In the genomic region with DNA sequence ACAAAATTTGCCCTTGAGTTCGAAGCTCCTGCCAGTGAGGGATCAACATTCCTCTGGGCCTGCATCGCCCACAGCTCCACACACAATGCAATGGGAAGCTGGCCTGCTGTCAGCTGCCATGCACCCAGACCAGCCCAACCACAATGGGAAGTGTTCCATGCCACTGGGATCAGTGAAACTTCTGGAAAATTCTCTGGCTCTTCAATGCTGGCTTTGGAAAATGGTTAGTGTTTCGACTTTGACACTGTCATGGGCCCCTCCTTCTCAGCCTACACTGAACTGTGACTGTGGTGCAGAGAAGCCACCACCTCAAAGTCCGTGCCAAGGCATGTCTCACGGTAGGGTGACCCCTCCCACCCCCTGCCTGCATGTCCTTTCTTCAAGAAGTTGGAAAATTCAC, we compare ENCODE assay signal across 19 mouse cellular contexts.
DNase-seq lines count a peak whose midpoint lies in the region; ATAC-seq and TF ChIP-seq lines count a peak whose summit lies in the region.
"Had no signal": no experiment of that assay in that cellular context is flagged by ENCODE, and none has a peak within 500 bp of the region (broad histone marks: within the 10 kb centered on the region; RNA-seq: fewer than 3 reads in every experiment).

No protein-coding gene starts in this region.

- ATAC-seq in heart, postnatal 0 days (ENCODE audit: insufficient read depth, low read depth) = peak; percentile 39; the same call in 1 of the 2 replicates
- ATAC-seq in stomach, embryonic 16.5 days (ENCODE audit: insufficient read depth, low FRiP score) = no peak
- ATAC-seq: activated CD4-positive, CD25-positive, alpha-beta regulatory T cell, adult 4 months; CD4-positive, CD25-positive, alpha-beta regulatory T cell, adult 4 months; intestine, postnatal 0 days; liver, embryonic 12.5 days; lung, postnatal 0 days had no signal

- no peak for DNase-seq in heart, postnatal 0 days (ENCODE audit: low spot score)
- no peak for DNase-seq in heart, postnatal 14 days
- DNase-seq in NIH3T3 (ENCODE audit: low read depth) (peak; percentile 43), MN1 (ENCODE audit: low spot score) (no peak)
- DNase-seq in kidney, adult 9 months = peak; percentile 70
- DNase-seq in urinary bladder, postnatal 25 days (ENCODE audit: low spot score) = no peak
- DNase-seq: adrenal gland, postnatal 36 days; cerebellum, postnatal 25 days; thymus, postnatal 25 days had no signal

- H3K9me3 ChIP-seq in heart, postnatal 0 days (replicated peaks; ENCODE audit: control insufficient read depth, low read length) = no peaks in the 10 kb centered on the region
- no peaks in the 10 kb centered on the region for H3K9me3 ChIP-seq in stomach, embryonic 16.5 days (replicated peaks; ENCODE audit: control insufficient read depth, low read length)
- H3K9me3 ChIP-seq: heart, embryonic 15.5 days; hindbrain, embryonic 12.5 days; liver, embryonic 12.5 days; megakaryocyte, embryonic 14.5 days; neural tube, embryonic 13.5 days had no signal

- peaks cover 57% of the 10 kb centered on the region for H3K4me1 ChIP-seq in heart, postnatal 0 days (ENCODE audit: control insufficient read depth, insufficient read depth)
- peaks cover 10% of the 10 kb centered on the region; the same call in 1 of the 2 replicates for H3K4me1 ChIP-seq in stomach, embryonic 16.5 days (ENCODE audit: control insufficient read depth, insufficient read depth, low read length)
- H3K4me1 ChIP-seq: liver, embryonic 12.5 days; megakaryocyte, embryonic 14.5 days; neural tube, embryonic 13.5 days had no signal

- TF ChIP-seq CTCF in heart, postnatal 0 days (IDR thresholded peaks at IDR 0.05; ENCODE audit: low read depth) = no peak

- peaks cover 20% of the 10 kb centered on the region; the same call in 1 of the 2 replicates for H3K36me3 ChIP-seq in heart, postnatal 0 days (replicated peaks; ENCODE audit: control insufficient read depth, insufficient read depth, low read length)
- no peaks in the 10 kb centered on the region for H3K36me3 ChIP-seq in stomach, embryonic 16.5 days (ENCODE audit: control insufficient read depth, insufficient read depth, low read length)
- H3K36me3 ChIP-seq: heart, embryonic 15.5 days; hindbrain, embryonic 12.5 days; liver, embryonic 12.5 days; neural tube, embryonic 13.5 days had no signal

- H3K27ac ChIP-seq in heart, postnatal 0 days (ENCODE audit: low read depth) = no peak overlapping the region; the same call in 1 of the 2 replicates
- H3K27ac ChIP-seq in stomach, embryonic 16.5 days (ENCODE audit: low read length) = peak overlapping the region; percentile 38; the same call in 1 of the 2 replicates
- H3K27ac ChIP-seq: heart, embryonic 15.5 days; hindbrain, embryonic 12.5 days; liver, embryonic 12.5 days; neural tube, embryonic 13.5 days had no signal

- no peak for TF ChIP-seq EP300 in heart, postnatal 0 days (IDR thresholded peaks at IDR 0.05; ENCODE audit: low read depth)

- no peak overlapping the region for H3K4me2 ChIP-seq in heart, postnatal 0 days (ENCODE audit: low read depth, low read length)
- H3K4me2 ChIP-seq in stomach, embryonic 16.5 days (ENCODE audit: low read depth, low read length) = no peak overlapping the region
- H3K4me2 ChIP-seq: heart, embryonic 15.5 days; hindbrain, embryonic 12.5 days; liver, embryonic 12.5 days; neural tube, embryonic 13.5 days had no signal

- no peak overlapping the region for H3K4me3 ChIP-seq in heart, postnatal 0 days (ENCODE audit: low read depth, low read length)
- no peak overlapping the region for H3K4me3 ChIP-seq in stomach, embryonic 16.5 days (replicated peaks; ENCODE audit: low read length)
- H3K4me3 ChIP-seq: heart, embryonic 15.5 days; hindbrain, embryonic 12.5 days; liver, embryonic 12.5 days; megakaryocyte, embryonic 14.5 days; neural tube, embryonic 13.5 days had no signal

- H3K9ac ChIP-seq in heart, postnatal 0 days (replicated peaks; ENCODE audit: low read depth, low read length) = no peak overlapping the region
- H3K9ac ChIP-seq in stomach, embryonic 16.5 days (ENCODE audit: low read length) = no peak overlapping the region
- H3K9ac ChIP-seq: heart, embryonic 15.5 days; hindbrain, embryonic 12.5 days; liver, embryonic 12.5 days; neural tube, embryonic 13.5 days had no signal

- 50% methylated on average over 5 of the region's 5 CpGs for WGBS in heart, postnatal 0 days
- 61% methylated on average over 5 of the region's 5 CpGs for WGBS in stomach, embryonic 16.5 days

- no peaks in the 10 kb centered on the region for H3K27me3 ChIP-seq in heart, postnatal 0 days (ENCODE audit: control insufficient read depth, insufficient read depth, low read length)
- H3K27me3 ChIP-seq in stomach, embryonic 16.5 days (ENCODE audit: control insufficient read depth, insufficient read depth, low read length) = no peaks in the 10 kb centered on the region
- H3K27me3 ChIP-seq: heart, embryonic 15.5 days; hindbrain, embryonic 12.5 days; liver, embryonic 12.5 days; neural tube, embryonic 13.5 days had no signal

- intact Hi-C loops in heart, postnatal 14 days (cut with DNase I) = no loop called here

Comparison
In these comparisons a context has a peak if more than half of its experiments do, and no peak if none do; other contexts are left out.
1. DNase-seq: peak in NIH3T3 (single experiment) and kidney, adult 9 months (single experiment); none in heart, postnatal 0 days (single experiment), heart, postnatal 14 days (0 of 2), urinary bladder, postnatal 25 days (single experiment) and MN1 (single experiment).